Mouse (Mus musculus) limb, embryonic 14.5 days (tissue): Measurements from ENCODE around the gene Dnajc13. TPM values are rescaled to one million over a fixed set of nuclear protein-coding genes. Genes with fewer than 3 reads are reported as not detected.

Experiments used
- ATAC-seq: fragments of 200-750 bp; cut with Nextera tagmentation; 2 replicates; pipeline ENCODE4 v1.8.0; 2017; ENCODE audit warnings: low read depth, moderate number of reproducible peaks, moderate TSS enrichment; ENCODE audit not compliant: low FRiP score
- DNase-seq: peaks from one replicate; pipeline ENCODE4 v3.0.0-alpha.2; 2015; ENCODE audit warnings: low spot score
- H3K27ac ChIP-seq: fragments of 300-500 bp; sonication (generic); replicated peaks from 2 replicates; pipeline ENCODE4 v1.5.1; 2014; ENCODE audit warnings: low read depth, mild to moderate bottlenecking, low read length, moderate library complexity, mixed read lengths
- H3K27me3 ChIP-seq: fragments of 300-500 bp; sonication (generic); 2 replicates; pipeline ENCODE4 v1.6.1; 2014; ENCODE audit warnings: low read length, mixed read lengths; ENCODE audit not compliant: control insufficient read depth, insufficient read depth
- H3K36me3 ChIP-seq: fragments of 300-500 bp; sonication (generic); 2 replicates; pipeline ENCODE4 v1.6.1; 2014; ENCODE audit warnings: mild to moderate bottlenecking, low read length, moderate library complexity, mixed read lengths; ENCODE audit not compliant: control insufficient read depth, insufficient read depth
- H3K4me1 ChIP-seq: fragments of 300-500 bp; sonication (generic); 2 replicates; pipeline ENCODE4 v1.6.1; 2014; ENCODE audit warnings: antibody characterized with exemption, low read length, mixed read lengths; ENCODE audit not compliant: control insufficient read depth, insufficient read depth
- H3K4me2 ChIP-seq: fragments of 300-500 bp; sonication (generic); replicated peaks from 2 replicates; pipeline ENCODE4 v1.6.1; 2014; ENCODE audit warnings: low read depth, mild to moderate bottlenecking, low read length, moderate library complexity; ENCODE audit not compliant: severe bottlenecking
- H3K4me3 ChIP-seq: fragments of 300-500 bp; sonication (generic); replicated peaks from 2 replicates; pipeline ENCODE4 v1.5.1; 2014; ENCODE audit warnings: low read length
- H3K9ac ChIP-seq: fragments of 300-500 bp; sonication (generic); 2 replicates; pipeline ENCODE4 v1.6.1; 2014; ENCODE audit warnings: mild to moderate bottlenecking, low read depth, low read length, moderate library complexity; ENCODE audit not compliant: severe bottlenecking
- H3K9me3 ChIP-seq: fragments of 300-500 bp; sonication (generic); 2 replicates; pipeline ENCODE4 v1.6.1; 2016; ENCODE audit warnings: low read length; ENCODE audit not compliant: control insufficient read depth
- POLR2A ChIP-seq: fragments of 200-500 bp; IDR thresholded peaks from 2 replicates; pipeline ENCODE4 v1.8.0; 2012; ENCODE audit warnings: inconsistent platforms, mild to moderate bottlenecking, moderate library complexity, borderline replicate concordance; ENCODE audit not compliant: insufficient read depth, insufficient read length; ENCODE audit errors: extremely low read depth
- WGBS: fragments of 180-500 bp; shearing (Covaris S2); extraction: QIAGEN DNeasy Blood & Tissue Kit; methylation state at CpG from one replicate; pipeline ENCODE4 v1.1.7; 2014; 5-methylcytosine and 5-hydroxymethylcytosine counted together
- polyA plus RNA-seq, 2 experiments: library from polyadenylated mRNA; depleted of rRNA in 1 of 2; stranded (reverse) in 1 of 2; unstranded in 1 of 2; fragments of >200 nt; fragmentation: Nextera tagmentation in 1 of 2; extraction: Ambion mirVana in 1 of 2; gene quantifications; 2 replicates each; pipeline versions ENCODE4 v1.2.1 to v1.2.3; 2012 to 2014

Dnajc13 gene
- polyA plus RNA-seq, 2 experiments = 34.9 to 64.3 TPM

GRCm38 (mm10) chr9:104144314-104144996 lies 118.3 kb downstream of the Dnajc13 start:
- no peak overlapping the region for H3K27ac ChIP-seq
- no peak for TF ChIP-seq POLR2A
- 82% methylated on average over 8 of the region's 8 CpGs for WGBS
- no peaks in the 10 kb centered on the region for H3K4me1 ChIP-seq
- no peak overlapping the region for H3K4me3 ChIP-seq
- no peaks in the 10 kb centered on the region for H3K27me3 ChIP-seq
- DNase-seq = no peak
- H3K9me3 ChIP-seq = no peaks in the 10 kb centered on the region
- 0 out of 2 replicates have a peak, but pooled peaks cover under 1% of the 10 kb centered on the region for H3K36me3 ChIP-seq
- H3K4me2 ChIP-seq = no peak overlapping the region
- no peak overlapping the region for H3K9ac ChIP-seq
- no peak for ATAC-seq

DNA sequence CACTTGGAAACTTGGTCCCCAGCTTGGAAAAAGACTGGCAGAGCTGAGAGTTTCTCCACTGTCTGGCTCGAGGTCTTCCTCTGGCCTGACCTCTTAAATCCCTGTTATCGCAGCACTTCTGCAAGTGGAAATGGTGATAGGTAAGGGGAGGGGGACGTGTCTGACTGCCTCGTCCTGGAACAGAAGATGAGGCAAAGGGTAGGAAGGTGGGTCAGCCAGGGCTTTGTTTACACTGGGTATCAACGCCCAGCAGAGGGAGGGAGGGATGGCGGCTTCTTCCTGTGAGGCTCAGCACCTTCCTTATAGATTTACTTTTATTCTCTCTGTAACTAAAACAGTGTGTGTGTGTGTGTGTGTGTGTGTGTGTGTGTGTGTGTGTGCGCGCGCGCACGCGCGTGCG lies 119.9 kb downstream of the Dnajc13 start:
- Histone ChIP-seq H3K27me3 (no peaks in the 10 kb centered on the region), H3K4me2 (no peak overlapping the region), H3K36me3 (no peaks in the 10 kb centered on the region), H3K4me3 (no peak overlapping the region), H3K27ac (no peak overlapping the region), H3K9ac (no peak overlapping the region), H3K4me1 (no peaks in the 10 kb centered on the region), H3K9me3 (no peaks in the 10 kb centered on the region)
- no peak for TF ChIP-seq POLR2A
- ATAC-seq (no peak), DNase-seq (no peak)
- 83% methylated on average over 14 of the region's 14 CpGs for WGBS

- ATAC-seq = no peak
- Histone ChIP-seq H3K9ac (no peak overlapping the region), H3K4me1 (no peaks in the 10 kb centered on the region), H3K4me2 (no peak overlapping the region), H3K36me3 (no peaks in the 10 kb centered on the region), H3K9me3 (no peaks in the 10 kb centered on the region), H3K27ac (no peak overlapping the region), H3K4me3 (no peak overlapping the region), H3K27me3 (no peaks in the 10 kb centered on the region)
- no peak for TF ChIP-seq POLR2A
- no peak for DNase-seq
- 86% methylated on average over 6 of the region's 6 CpGs for WGBS
These were observed 122.4 kb downstream of the Dnajc13 start for GRCm38 (mm10) chr9:104140351-104140750.

- WGBS = 78% methylated on average over 9 of the region's 9 CpGs
- DNase-seq (peak; percentile 31), ATAC-seq (no peak)
- Histone ChIP-seq H3K27ac (no peak overlapping the region), H3K36me3 (no peaks in the 10 kb centered on the region), H3K4me1 (no peaks in the 10 kb centered on the region), H3K9ac (no peak overlapping the region), H3K4me2 (no peak overlapping the region), H3K4me3 (no peak overlapping the region), H3K27me3 (no peaks in the 10 kb centered on the region), H3K9me3 (no peaks in the 10 kb centered on the region)
- TF ChIP-seq POLR2A = no peak
These were observed 132.5 kb downstream of the Dnajc13 start for GRCm38 (mm10) chr9:104130141-104130755.

DNA sequence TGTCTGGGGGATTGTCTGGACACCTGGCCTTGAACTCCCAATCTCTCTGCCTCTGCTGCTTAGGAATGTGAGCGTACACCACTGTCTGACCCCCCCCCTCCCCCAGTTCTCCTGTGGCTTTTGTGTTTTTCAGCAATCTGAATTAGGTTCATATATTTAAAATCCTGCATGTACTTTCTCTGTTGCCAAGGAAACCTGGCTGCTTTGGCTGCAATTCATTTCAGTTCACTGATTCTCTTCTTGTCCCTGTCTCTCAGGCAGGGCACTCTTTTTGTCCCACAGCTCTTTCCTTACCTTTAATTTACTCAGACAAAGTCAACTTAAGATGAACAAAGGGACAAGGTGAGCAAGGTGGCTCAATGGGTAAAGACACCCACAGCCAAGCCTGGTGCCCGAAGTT lies 134.6 kb downstream of the Dnajc13 start:
- Histone ChIP-seq H3K36me3 (no peaks in the 10 kb centered on the region), H3K27ac (no peak overlapping the region), H3K4me3 (no peak overlapping the region), H3K27me3 (no peaks in the 10 kb centered on the region), H3K4me2 (no peak overlapping the region), H3K4me1 (peaks cover 4% of the 10 kb centered on the region; the same call in 1 of the 2 replicates), H3K9ac (no peak overlapping the region; the same call in 1 of the 2 replicates), H3K9me3 (no peaks in the 10 kb centered on the region)
- 76% methylated on average over 2 of the region's 2 CpGs for WGBS
- no peak for ATAC-seq
- no peak for DNase-seq
- TF ChIP-seq POLR2A = no peak
